Mouse (Mus musculus) E14TG2a.4 (cell line): ENCODE measurements around the gene Cnot3.
"Not testable (repeated sequence)": the region's sequence is repeated elsewhere in the genome, so short reads cannot be mapped to it uniquely, and the experiment has no call there.

Experiments
- H3K27me3 ChIP-seq: 2 replicates; pipeline ENCODE4 v1.6.1; 2014; ENCODE audit warnings: low read length, control low read depth; ENCODE audit not compliant: insufficient read depth
- H3K36me3 ChIP-seq: 2 replicates; pipeline ENCODE4 v1.6.1; 2014; ENCODE audit warnings: low read length, control low read depth; ENCODE audit not compliant: insufficient read depth
- H3K4me1 ChIP-seq: replicated peaks from 2 replicates; pipeline ENCODE4 v1.6.1; 2014; ENCODE audit warnings: low read depth, low read length, control low read depth
- H3K4me3 ChIP-seq: replicated peaks from 2 replicates; pipeline ENCODE4 v1.5.1; 2014; ENCODE audit warnings: mild to moderate bottlenecking, low read length
- H3K9me3 ChIP-seq: 2 replicates; pipeline ENCODE4 v1.6.1; 2014; ENCODE audit warnings: low read length, control low read depth
- CTCF ChIP-seq: conservative IDR thresholded peaks from 2 replicates; pipeline ENCODE4 v1.5.1; 2014; ENCODE audit warnings: low read length
- NANOG ChIP-seq: IDR thresholded peaks from 2 replicates; pipeline ENCODE4 v1.6.1; 2014; ENCODE audit warnings: borderline replicate concordance, low read length, mixed read lengths
- POU5F1 ChIP-seq: IDR thresholded peaks from 2 replicates; pipeline ENCODE4 v1.6.1; 2014; ENCODE audit warnings: low read length, borderline replicate concordance

Cnot3 gene

GRCm38 (mm10) chr7:3644672-3645487 is at the start of gene Cnot3:
TSS of gene Cnot3 (plus strand) at chr7:3645268.
- peak within 1 kb of the TSS; percentile 99 for H3K4me3 ChIP-seq
- TF ChIP-seq NANOG (0 out of 2 replicates have a peak, but pooled peaks have one; percentile 10), CTCF (no peak)

DNA sequence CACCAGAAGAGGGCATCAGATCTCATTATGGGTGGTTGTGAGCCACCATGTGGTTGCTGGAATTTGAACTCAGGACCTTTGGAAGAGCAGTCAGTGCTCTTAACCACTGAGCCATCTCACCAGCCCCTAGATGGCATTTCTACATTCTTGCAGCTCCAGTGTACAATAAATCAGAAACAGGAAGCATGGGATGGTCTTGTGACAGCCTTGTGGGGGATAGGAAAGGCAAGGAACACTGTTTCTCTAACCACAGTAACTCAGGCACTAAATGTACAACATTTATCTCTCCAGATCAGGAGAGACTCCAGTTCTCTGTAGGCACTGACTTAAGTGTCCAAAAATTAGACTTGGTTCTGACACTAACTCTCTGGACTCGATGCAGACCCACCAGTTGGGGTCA is 47.3 kb upstream of the Cnot3 start:
- not testable (repeated sequence) for H3K9me3 ChIP-seq, H3K4me3 ChIP-seq, H3K36me3 ChIP-seq, H3K27me3 ChIP-seq
- H3K4me1 ChIP-seq, result peaks cover 11% of the 10 kb centered on the region

More at GRCm38 (mm10) chr7:3644672-3645487, at the start of gene Cnot3:
- peaks cover 63% of the 10 kb centered on the region for H3K4me1 ChIP-seq
- no peaks in the 10 kb centered on the region for H3K9me3 ChIP-seq
- peaks cover 65% of the 10 kb centered on the region for H3K36me3 ChIP-seq
- H3K27me3 ChIP-seq, result no peaks in the 10 kb centered on the region

DNA sequence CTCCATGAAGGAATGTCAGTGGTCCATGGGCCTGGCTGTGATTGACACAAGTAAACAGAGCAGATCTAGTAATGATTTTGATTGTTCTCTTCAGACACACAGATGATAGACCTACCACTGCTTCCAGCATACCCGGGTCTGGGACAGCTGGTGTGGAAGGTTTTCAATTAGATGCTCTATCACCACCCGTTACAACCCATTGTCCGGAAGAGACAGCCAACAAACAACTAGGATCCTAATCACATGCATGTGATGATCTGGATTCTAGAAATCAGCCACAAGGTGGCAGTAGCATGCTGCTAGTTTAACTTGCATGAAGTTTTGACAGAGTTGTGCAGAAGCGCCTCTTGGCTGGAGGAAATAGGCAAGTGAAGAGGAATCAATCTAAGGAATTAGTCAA is 43.9 kb upstream of the Cnot3 start:
- Histone ChIP-seq H3K4me1 (peaks cover 12% of the 10 kb centered on the region), H3K36me3 (no peaks in the 10 kb centered on the region), H3K9me3 (no peaks in the 10 kb centered on the region), H3K27me3 (no peaks in the 10 kb centered on the region), H3K4me3 (no peak overlapping the region)
- TF ChIP-seq CTCF (peak; percentile 79), NANOG (no peak), POU5F1 (no peak)

DNA sequence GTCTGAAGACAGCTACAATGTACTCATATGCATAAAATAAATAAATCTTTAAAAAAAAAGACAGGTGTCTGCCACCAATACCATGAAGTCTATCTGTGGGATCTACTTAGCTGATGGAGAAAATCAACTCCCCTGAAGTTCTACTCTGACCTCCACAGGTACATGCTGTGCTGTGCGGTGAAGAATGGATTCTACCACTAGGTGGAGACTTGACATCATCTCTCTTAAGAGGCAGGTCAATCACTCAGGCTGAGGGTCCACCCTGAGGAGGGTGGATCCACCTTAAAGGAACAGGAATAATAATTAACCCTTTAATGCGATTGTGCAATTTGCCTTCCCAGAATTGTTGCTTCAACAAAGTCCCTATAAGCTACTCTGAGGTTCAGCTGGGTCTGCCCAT is 38.3 kb upstream of the Cnot3 start:
- peaks cover 24% of the 10 kb centered on the region for H3K4me1 ChIP-seq
- no peak for TF ChIP-seq NANOG
- peak; percentile 60 for TF ChIP-seq CTCF
- H3K27me3 ChIP-seq, result peaks cover 3% of the 10 kb centered on the region; the same call in 1 of the 2 replicates
- H3K4me3 ChIP-seq, result no peak overlapping the region
- H3K9me3 ChIP-seq, result no peaks in the 10 kb centered on the region
- H3K36me3 ChIP-seq, result no peaks in the 10 kb centered on the region

DNA sequence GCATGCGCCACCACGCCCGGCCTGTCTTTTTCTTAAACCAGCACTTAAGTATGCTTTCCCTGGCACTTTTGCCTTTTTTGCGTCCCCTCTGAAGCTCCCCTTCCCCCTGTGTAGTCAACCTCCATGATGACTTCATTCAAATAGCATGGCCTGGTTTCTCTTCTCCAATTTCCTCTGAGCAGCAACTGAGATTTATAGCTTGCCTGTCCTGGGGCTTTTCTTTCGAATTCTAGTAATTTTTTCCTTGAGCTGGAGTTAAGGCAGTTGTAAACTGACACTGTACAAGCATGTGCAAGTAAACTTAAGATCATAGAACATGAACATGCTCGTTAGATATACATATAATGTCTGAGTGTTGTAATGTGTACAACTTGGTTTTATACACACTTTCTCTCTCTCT is 37.7 kb upstream of the Cnot3 start:
- Histone ChIP-seq H3K27me3 (peaks cover 3% of the 10 kb centered on the region; the same call in 1 of the 2 replicates), H3K4me1 (peaks cover 26% of the 10 kb centered on the region), H3K4me3 (no peak overlapping the region), H3K9me3 (no peaks in the 10 kb centered on the region), H3K36me3 (no peaks in the 10 kb centered on the region)
- TF ChIP-seq CTCF (no peak), NANOG (no peak), POU5F1 (no peak)

DNA sequence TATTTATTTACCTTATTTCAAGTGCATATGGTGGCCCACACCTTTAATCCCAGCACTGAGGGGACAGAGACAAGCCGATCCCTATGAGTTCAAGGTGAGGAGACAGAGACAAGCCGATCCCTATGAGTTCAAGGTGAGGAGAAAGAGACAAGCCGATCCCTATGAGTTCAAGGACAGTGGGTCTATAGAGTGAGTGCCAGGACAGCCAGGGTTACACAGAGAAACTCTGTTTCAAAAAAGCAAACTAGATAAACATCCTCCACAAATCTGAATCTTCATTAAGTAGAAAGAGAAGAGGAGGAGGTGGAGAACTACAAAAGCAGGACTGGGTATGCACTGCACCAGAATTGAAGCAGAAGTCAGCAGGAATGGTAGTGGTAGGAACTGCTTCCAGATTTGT is 36.4 kb upstream of the Cnot3 start:
- Histone ChIP-seq H3K4me3 (no peak overlapping the region), H3K27me3 (peaks cover 3% of the 10 kb centered on the region; the same call in 1 of the 2 replicates), H3K9me3 (no peaks in the 10 kb centered on the region), H3K4me1 (peaks cover 23% of the 10 kb centered on the region), H3K36me3 (no peaks in the 10 kb centered on the region)
- no peak for TF ChIP-seq CTCF
- no peak for TF ChIP-seq NANOG
- TF ChIP-seq POU5F1, result no peak

DNA sequence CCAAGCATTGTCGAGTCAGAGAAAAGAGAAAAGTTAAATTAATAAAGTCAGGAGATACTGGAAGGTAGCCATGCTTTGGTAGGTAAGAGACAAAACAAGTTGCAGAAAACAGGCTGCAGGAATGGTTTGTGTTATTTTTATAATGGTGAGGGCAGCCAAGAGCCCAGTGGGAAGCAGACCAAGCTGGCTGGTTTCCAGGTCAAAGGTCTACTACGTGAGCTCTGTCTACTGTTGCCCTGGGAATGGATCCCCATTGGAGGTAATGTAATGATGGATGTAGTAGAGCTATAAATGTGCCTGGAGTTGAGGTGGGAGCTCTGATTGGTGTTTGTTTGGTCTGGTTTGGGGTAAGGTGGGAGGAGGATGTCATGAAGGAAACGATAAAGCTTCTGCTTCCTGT is 36.0 kb upstream of the Cnot3 start:
- Histone ChIP-seq H3K4me1 (peaks cover 21% of the 10 kb centered on the region), H3K9me3 (no peaks in the 10 kb centered on the region), H3K4me3 (no peak overlapping the region), H3K36me3 (no peaks in the 10 kb centered on the region), H3K27me3 (peaks cover 3% of the 10 kb centered on the region; the same call in 1 of the 2 replicates)
- TF ChIP-seq CTCF, result no peak
- TF ChIP-seq POU5F1, result no peak
- no peak for TF ChIP-seq NANOG

GRCm38 (mm10) chr7:3610437-3610836 is 34.6 kb upstream of the Cnot3 start:
- Histone ChIP-seq H3K4me1 (peaks cover 21% of the 10 kb centered on the region), H3K4me3 (no peak overlapping the region), H3K27me3 (peaks cover 3% of the 10 kb centered on the region; the same call in 1 of the 2 replicates), H3K36me3 (no peaks in the 10 kb centered on the region), H3K9me3 (no peaks in the 10 kb centered on the region)
- TF ChIP-seq POU5F1 (no peak), NANOG (no peak), CTCF (no peak)

DNA sequence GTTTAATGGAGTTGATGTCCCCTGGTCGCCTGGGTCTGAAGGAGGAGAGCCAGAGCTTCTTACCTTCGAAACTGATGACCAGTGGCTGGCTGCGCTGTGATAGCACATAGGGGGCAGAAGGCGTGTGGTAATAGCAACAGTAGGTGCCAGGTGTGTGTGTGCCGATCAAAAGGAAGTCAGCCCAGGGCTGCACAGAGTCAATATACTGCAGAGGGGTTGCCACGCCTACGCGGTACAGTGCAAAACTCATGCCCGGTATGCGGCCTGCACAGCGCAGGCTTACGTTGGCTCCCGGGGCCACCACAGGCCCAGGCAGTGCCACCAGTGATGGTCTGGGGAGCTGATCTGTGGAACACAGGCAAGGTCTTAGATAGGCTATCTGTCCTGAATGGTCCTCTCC is 34.1 kb upstream of the Cnot3 start:
- peak overlapping the region; percentile 66 for H3K4me3 ChIP-seq
- no peaks in the 10 kb centered on the region for H3K36me3 ChIP-seq
- peaks cover 3% of the 10 kb centered on the region; the same call in 1 of the 2 replicates for H3K27me3 ChIP-seq
- H3K4me1 ChIP-seq, result peaks cover 21% of the 10 kb centered on the region
- H3K9me3 ChIP-seq, result no peaks in the 10 kb centered on the region
- TF ChIP-seq POU5F1, result no peak
- TF ChIP-seq CTCF, result no peak
- no peak for TF ChIP-seq NANOG
